Mouse (Mus musculus) hindbrain, embryonic 14.5 days (tissue): ENCODE results near the gene Abhd4. TPM values are rescaled to one million over a fixed set of nuclear protein-coding genes. Genes with fewer than 3 reads are reported as not detected.

ENCODE experiments used
- ATAC-seq: fragments of 200-750 bp; cut with Nextera tagmentation; 2 replicates; pipeline ENCODE4 v1.8.0; 2017; ENCODE audit warnings: moderate number of reproducible peaks, mild to moderate bottlenecking, moderate TSS enrichment, moderate library complexity; ENCODE audit not compliant: low FRiP score
- DNase-seq: peaks from one replicate; pipeline ENCODE4 v3.0.0-alpha.2; 2015; ENCODE audit warnings: low spot score
- H3K27ac ChIP-seq: fragments of 300-500 bp; sonication (generic); 2 replicates; pipeline ENCODE4 v1.5.1; 2014; ENCODE audit warnings: mild to moderate bottlenecking, moderate library complexity
- H3K27me3 ChIP-seq: fragments of 300-500 bp; sonication (generic); 2 replicates; pipeline ENCODE4 v1.6.1; 2014; ENCODE audit warnings: mild to moderate bottlenecking, low read length, mixed read lengths; ENCODE audit not compliant: control insufficient read depth, insufficient read depth
- H3K36me3 ChIP-seq: fragments of 300-500 bp; sonication (generic); replicated peaks from 2 replicates; pipeline ENCODE4 v1.6.1; 2014; ENCODE audit not compliant: control insufficient read depth, insufficient read depth
- H3K4me1 ChIP-seq: fragments of 300-500 bp; sonication (generic); replicated peaks from 2 replicates; pipeline ENCODE4 v1.6.1; 2014; ENCODE audit warnings: antibody characterized with exemption, low read length, mixed read lengths; ENCODE audit not compliant: control insufficient read depth, insufficient read depth
- H3K4me2 ChIP-seq: fragments of 300-500 bp; sonication (generic); replicated peaks from 2 replicates; pipeline ENCODE4 v1.6.1; 2014; ENCODE audit warnings: mild to moderate bottlenecking, moderate library complexity
- H3K4me3 ChIP-seq: fragments of 300-500 bp; sonication (generic); replicated peaks from 2 replicates; pipeline ENCODE4 v1.5.1; 2014; ENCODE audit warnings: mild to moderate bottlenecking, low read length
- H3K9ac ChIP-seq: fragments of 300-500 bp; sonication (generic); 2 replicates; pipeline ENCODE4 v1.6.1; 2014
- H3K9me3 ChIP-seq: fragments of 300-500 bp; sonication (generic); 2 replicates; pipeline ENCODE4 v1.6.1; 2016; ENCODE audit warnings: low read length; ENCODE audit not compliant: control insufficient read depth
- WGBS: fragments of 180-500 bp; shearing (Covaris S2); extraction: QIAGEN DNeasy Blood & Tissue Kit; methylation state at CpG from one replicate; pipeline ENCODE4 v1.1.7; 2014; 5-methylcytosine and 5-hydroxymethylcytosine counted together
- polyA plus RNA-seq: library from polyadenylated mRNA; unstranded; fragments of >200 nt; fragmentation: Nextera tagmentation; extraction: Ambion mirVana; gene quantifications from 2 replicates; pipeline ENCODE4 v1.2.1, GENCODE M21; 2014

Gene Abhd4
- polyA plus RNA-seq, 1 experiment from 2014 or later = 64.5 TPM

- Histone ChIP-seq H3K4me2 (no peak overlapping the region), H3K9me3 (no peaks in the 10 kb centered on the region), H3K4me3 (no peak overlapping the region), H3K9ac (no peak overlapping the region), H3K4me1 (peaks cover 18% of the 10 kb centered on the region), H3K36me3 (peaks cover 13% of the 10 kb centered on the region), H3K27me3 (no peaks in the 10 kb centered on the region), H3K27ac (peak overlapping the region; percentile 74)
- DNase-seq (no peak), ATAC-seq (no peak)
- 42% methylated on average over 9 of the region's 9 CpGs for WGBS
These were observed 21.0 kb upstream of the Abhd4 start for GRCm38 (mm10) chr14:54232811-54233558.

- no peaks in the 10 kb centered on the region for H3K9me3 ChIP-seq
- peaks cover 12% of the 10 kb centered on the region for H3K4me1 ChIP-seq
- no peaks in the 10 kb centered on the region for H3K27me3 ChIP-seq
- no peak overlapping the region for H3K9ac ChIP-seq
- DNase-seq (no peak), ATAC-seq (no peak)
- peaks cover 13% of the 10 kb centered on the region for H3K36me3 ChIP-seq
- H3K27ac ChIP-seq = peak overlapping the region; percentile 74; the same call in 1 of the 2 replicates
- no peak overlapping the region for H3K4me3 ChIP-seq
- 74% methylated on average over 16 of the region's 16 CpGs for WGBS
- H3K4me2 ChIP-seq = no peak overlapping the region
These were observed 20.3 kb upstream of the Abhd4 start for GRCm38 (mm10) chr14:54233559-54234143.

GRCm38 (mm10) chr14:54234231-54235040, 19.6 kb upstream of the Abhd4 start:
- Histone ChIP-seq H3K4me3 (no peak overlapping the region), H3K27me3 (no peaks in the 10 kb centered on the region), H3K4me2 (no peak overlapping the region), H3K4me1 (peaks cover 4% of the 10 kb centered on the region; the same call in 1 of the 2 replicates), H3K27ac (peak overlapping the region; percentile 15; the same call in 1 of the 2 replicates), H3K9me3 (no peaks in the 10 kb centered on the region), H3K36me3 (peaks cover 13% of the 10 kb centered on the region), H3K9ac (no peak overlapping the region)
- 69% methylated on average over 20 of the region's 20 CpGs for WGBS
- DNase-seq (no peak), ATAC-seq (no peak)

- WGBS = 86% methylated on average over 5 of the region's 5 CpGs
- DNase-seq = no peak
- ATAC-seq = no peak
These were observed 18.0 kb upstream of the Abhd4 start for GRCm38 (mm10) chr14:54235825-54236540.

GRCm38 (mm10) chr14:54236881-54237280, 17.1 kb upstream of the Abhd4 start:
- 88% methylated on average over 5 of the region's 5 CpGs for WGBS
- Histone ChIP-seq H3K4me3 (no peak overlapping the region), H3K9me3 (no peaks in the 10 kb centered on the region), H3K4me2 (no peak overlapping the region), H3K36me3 (peaks cover 28% of the 10 kb centered on the region), H3K27ac (no peak overlapping the region), H3K4me1 (0 out of 2 replicates have a peak, but pooled peaks cover 3% of the 10 kb centered on the region), H3K9ac (no peak overlapping the region), H3K27me3 (no peaks in the 10 kb centered on the region)
- no peak for ATAC-seq
- no peak for DNase-seq

More at GRCm38 (mm10) chr14:54235825-54236540, 18.0 kb upstream of the Abhd4 start:
- H3K9ac ChIP-seq = no peak overlapping the region
- H3K36me3 ChIP-seq = peaks cover 19% of the 10 kb centered on the region
- H3K9me3 ChIP-seq = no peaks in the 10 kb centered on the region
- no peak overlapping the region for H3K4me2 ChIP-seq
- H3K4me3 ChIP-seq = no peak overlapping the region
- H3K27me3 ChIP-seq = no peaks in the 10 kb centered on the region
- H3K4me1 ChIP-seq = 0 out of 2 replicates have a peak, but pooled peaks cover 3% of the 10 kb centered on the region
- no peak overlapping the region for H3K27ac ChIP-seq

GRCm38 (mm10) chr14:54239002-54239736, 14.8 kb upstream of the Abhd4 start:
- Histone ChIP-seq H3K9me3 (no peaks in the 10 kb centered on the region), H3K27ac (no peak overlapping the region), H3K4me2 (no peak overlapping the region), H3K9ac (no peak overlapping the region), H3K4me3 (no peak overlapping the region), H3K36me3 (peaks cover 41% of the 10 kb centered on the region), H3K4me1 (0 out of 2 replicates have a peak, but pooled peaks cover 4% of the 10 kb centered on the region), H3K27me3 (no peaks in the 10 kb centered on the region)
- peak; percentile 81 for DNase-seq
- WGBS = 21% methylated on average over 7 of the region's 7 CpGs
- ATAC-seq = peak; percentile 42; the same call in 1 of the 2 replicates

GRCm38 (mm10) chr14:54240542-54240941, 13.4 kb upstream of the Abhd4 start:
- 84% methylated on average over 5 of the region's 5 CpGs for WGBS
- Histone ChIP-seq H3K9me3 (no peaks in the 10 kb centered on the region), H3K4me2 (no peak overlapping the region), H3K4me3 (no peak overlapping the region), H3K27me3 (no peaks in the 10 kb centered on the region), H3K9ac (no peak overlapping the region), H3K4me1 (0 out of 2 replicates have a peak, but pooled peaks cover 5% of the 10 kb centered on the region), H3K27ac (no peak overlapping the region), H3K36me3 (peaks cover 29% of the 10 kb centered on the region)
- ATAC-seq (no peak), DNase-seq (no peak)

GRCm38 (mm10) chr14:54244183-54244582, 9.8 kb upstream of the Abhd4 start:
- no peak for DNase-seq
- ATAC-seq = peak; percentile 51; the same call in 1 of the 2 replicates
- peak overlapping the region; percentile 70 for H3K27ac ChIP-seq
- H3K4me3 ChIP-seq = no peak overlapping the region
- no peak overlapping the region for H3K4me2 ChIP-seq
- 39% methylated on average over 3 of the region's 3 CpGs for WGBS
- H3K9me3 ChIP-seq = no peaks in the 10 kb centered on the region
- no peak overlapping the region; the same call in 1 of the 2 replicates for H3K9ac ChIP-seq
- H3K36me3 ChIP-seq = peaks cover 51% of the 10 kb centered on the region
- H3K27me3 ChIP-seq = no peaks in the 10 kb centered on the region
- H3K4me1 ChIP-seq = 0 out of 2 replicates have a peak, but pooled peaks cover 12% of the 10 kb centered on the region
